Mouse (Mus musculus) left cerebral cortex, postnatal 14 days (tissue): ENCODE data around the gene Nub1. TPM values are rescaled to one million over a fixed set of nuclear protein-coding genes. Genes with fewer than 3 reads are reported as not detected.

Source experiments
- total RNA-seq, 2 experiments: library from RNA; stranded (reverse); gene quantifications; 2 replicates each; pipeline ENCODE4 v1.2.3; 2021

The Nub1 gene
- total RNA-seq, 2 experiments from 2014 or later = 67.5 to 73.9 TPM

Other genes with a start within 250 kb of the Nub1 start
- gene Fastk, start 240.2 kb upstream of the Nub1 start, total RNA-seq = 100 to 1,000 TPM; 110 to 120 TPM
- 10 to 100 TPM; 30.4 to 31.2 TPM for gene Tmub1, start 237.7 kb upstream of the Nub1 start, total RNA-seq
- gene Agap3, start 233.4 kb upstream of the Nub1 start, total RNA-seq = 100 to 1,000 TPM; 464 to 465 TPM
- under 1 TPM in 1 of 2 experiments, not detected in 1; 0.40 TPM for gene Gbx1, start 158.3 kb upstream of the Nub1 start, total RNA-seq
- under 1 TPM; 0.15 to 0.30 TPM for gene Asb10, start 144.6 kb upstream of the Nub1 start, total RNA-seq
- under 1 TPM in 1 of 2 experiments, not detected in 1; 0.13 TPM for gene 4931409K22Rik, start 128.7 kb upstream of the Nub1 start, total RNA-seq
- 10 to 100 TPM; 62.0 to 64.8 TPM for gene Abcf2, start 108.1 kb upstream of the Nub1 start, total RNA-seq
- 10 to 100 TPM; 65.1 to 73.8 TPM for gene Chpf2, start 98.8 kb upstream of the Nub1 start, total RNA-seq
- gene Smarcd3, start 61.1 kb upstream of the Nub1 start, total RNA-seq = 100 to 1,000 TPM; 102 to 110 TPM
- gene Wdr86, start 45.2 kb downstream of the Nub1 start, total RNA-seq = 1 to 10 TPM; 1.1 to 1.3 TPM
- gene Crygn, start 72.5 kb downstream of the Nub1 start, total RNA-seq = not detected
- gene Rheb, start 157.1 kb downstream of the Nub1 start, total RNA-seq = 100 to 1,000 TPM; 118 to 130 TPM